Mouse (Mus musculus) regulatory T cell (primary cell): ENCODE measurements around the gene Pam16.
"Not testable (repeated sequence)": the region's sequence is repeated elsewhere in the genome, so short reads cannot be mapped to it uniquely, and the experiment has no call there.

Experiments
- in situ Hi-C: fragments of 300-600 bp; cut with MboI, MseI; formaldehyde crosslinking; loops from one replicate; pipeline ENCODE4 v1.15.1; 2025; ENCODE audit warnings: high pct_unique_total_duplicates

Gene Pam16

GRCm38 (mm10) chr16:4593971-4594813 is 30.6 kb downstream of the Pam16 start, which contains the start of gene Glis2:
Gene Glis2 (plus strand): TSS chr16:4594713.
- in situ Hi-C loops: no loop called here

GRCm38 (mm10) chr16:4592909-4593875 is 31.6 kb downstream of the Pam16 start:
- in situ Hi-C loops: no loop called here

- in situ Hi-C loops: no loop called here
These were observed 34.6 kb downstream of the Pam16 start for GRCm38 (mm10) chr16:4590236-4590635.

- in situ Hi-C loops: no loop called here
These were observed 37.1 kb downstream of the Pam16 start for GRCm38 (mm10) chr16:4587516-4588210.

GRCm38 (mm10) chr16:4586531-4587123 is 38.2 kb downstream of the Pam16 start:
- in situ Hi-C loops: no loop called here

GRCm38 (mm10) chr16:4585642-4586530 is 38.9 kb downstream of the Pam16 start:
- in situ Hi-C loops: no loop called here

GRCm38 (mm10) chr16:4584438-4584837 is 40.4 kb downstream of the Pam16 start:
- in situ Hi-C loops: no loop called here

- in situ Hi-C loops: no loop called here
These were observed 41.0 kb downstream of the Pam16 start for GRCm38 (mm10) chr16:4583807-4584206.

- in situ Hi-C loops: not testable (repeated sequence)
These were observed 43.6 kb downstream of the Pam16 start for GRCm38 (mm10) chr16:4581179-4581578.

GRCm38 (mm10) chr16:4578630-4579029 is 46.2 kb downstream of the Pam16 start:
- in situ Hi-C loops: no loop called here

- in situ Hi-C loops: no loop called here
These were observed 47.9 kb downstream of the Pam16 start for GRCm38 (mm10) chr16:4576873-4577272.

- in situ Hi-C loops: no loop called here
These were observed 48.8 kb downstream of the Pam16 start for GRCm38 (mm10) chr16:4576038-4576437.

- in situ Hi-C loops: no loop called here
These were observed 54.1 kb downstream of the Pam16 start for GRCm38 (mm10) chr16:4570737-4571136.

GRCm38 (mm10) chr16:4567912-4568311 is 56.9 kb downstream of the Pam16 start:
- in situ Hi-C loops: loop anchor here (5.0 kb wide), 1 partner anchor 44 kb away; no protein-coding TSS in a partner anchor
